Mouse (Mus musculus) lung, adult 2 months (tissue): Measurements from ENCODE around the gene Exoc3.

Source experiments
- CTCF ChIP-seq: fragments of 200-500 bp; IDR thresholded peaks from 2 replicates; pipeline ENCODE4 v1.5.1; 2011; ENCODE audit warnings: mild to moderate bottlenecking, low read length, control low read depth; ENCODE audit not compliant: insufficient read depth
- POLR2A ChIP-seq: fragments of 200-500 bp; IDR thresholded peaks from 2 replicates; pipeline ENCODE4 v1.6.1; 2011; ENCODE audit warnings: low read depth, mild to moderate bottlenecking, control low read depth, low read length, borderline replicate concordance; ENCODE audit errors: extremely low read depth

DNA sequence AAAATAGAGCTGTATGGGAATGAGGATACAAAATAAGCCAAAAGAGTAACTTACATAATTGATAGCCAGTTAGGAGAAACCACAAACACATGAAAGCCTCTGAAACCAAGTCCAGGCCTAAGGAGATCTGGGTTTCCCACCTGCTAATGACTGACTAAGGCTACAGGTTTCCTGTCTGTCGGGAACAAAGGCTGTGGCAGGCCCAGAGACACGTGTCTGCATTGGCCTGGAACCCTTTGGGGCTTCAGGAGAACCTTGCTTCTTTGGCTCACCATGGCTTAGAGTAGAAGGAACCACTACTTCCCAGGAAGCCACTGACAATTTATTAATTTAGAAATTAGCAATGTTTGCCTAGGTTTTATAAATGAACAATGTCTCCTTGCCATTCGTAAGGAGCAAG lies 65.2 kb downstream of the Exoc3 start:
- TF ChIP-seq CTCF (no peak), POLR2A (no peak)
